Mouse (Mus musculus): Measurements from ENCODE around the gene Exoc6b.

DNA sequence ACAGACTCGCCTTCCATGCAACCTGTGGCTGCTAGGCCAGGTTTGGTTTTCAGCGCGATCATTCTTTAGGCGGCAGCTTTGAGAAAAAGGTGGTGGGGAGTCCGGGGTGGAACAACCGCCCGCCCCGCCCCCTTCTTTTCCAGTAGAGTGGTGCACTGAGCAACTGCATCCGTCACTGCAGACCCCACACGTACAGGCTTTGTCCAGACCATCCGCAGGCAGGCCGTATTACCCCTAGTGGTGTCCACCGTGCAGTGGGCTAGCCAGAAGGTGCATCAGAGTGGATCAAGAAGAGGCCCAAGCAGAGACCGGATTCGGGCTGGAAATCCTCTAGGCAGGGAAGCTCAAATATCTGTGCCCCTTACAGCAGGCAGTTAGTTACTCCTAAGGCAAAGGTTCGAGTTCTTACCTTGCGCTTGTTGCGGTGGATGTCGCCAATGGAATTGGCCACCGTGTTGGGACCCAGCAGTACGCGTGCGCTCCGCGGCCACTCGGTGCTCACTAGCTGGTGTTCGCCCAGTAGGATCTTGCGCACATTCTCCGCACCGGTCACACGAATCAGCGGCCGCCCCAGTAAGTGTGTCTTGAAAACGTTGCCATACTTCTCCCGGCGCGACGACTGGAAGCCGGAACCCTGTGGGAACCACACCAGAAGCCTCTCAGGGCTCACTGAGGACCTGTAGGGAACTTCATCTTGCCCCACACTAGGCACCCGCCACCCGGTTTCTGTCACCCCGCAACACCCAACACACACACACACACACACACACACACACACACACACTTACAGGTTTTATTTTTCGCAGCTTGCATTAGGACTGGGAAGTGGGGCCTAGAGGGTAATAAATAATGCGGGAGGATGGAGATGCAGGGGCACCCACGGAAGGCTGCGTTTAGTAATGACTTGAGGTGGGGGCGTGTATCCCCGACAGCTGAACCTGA lies 485.2 kb downstream of the Exoc6b start:
- no peak for TF ChIP-seq CTCF (IDR thresholded peaks at IDR 0.05; ENCODE audit: borderline replicate concordance, extremely low read depth, insufficient read depth, insufficient read length)
- no peak for TF ChIP-seq POLR2A (IDR thresholded peaks at IDR 0.05; ENCODE audit: borderline replicate concordance, extremely low read depth, insufficient read depth, insufficient read length, poor library complexity, severe bottlenecking)
